Mouse (Mus musculus): ENCODE data around the gene Prtg.

The Prtg gene

DNA sequence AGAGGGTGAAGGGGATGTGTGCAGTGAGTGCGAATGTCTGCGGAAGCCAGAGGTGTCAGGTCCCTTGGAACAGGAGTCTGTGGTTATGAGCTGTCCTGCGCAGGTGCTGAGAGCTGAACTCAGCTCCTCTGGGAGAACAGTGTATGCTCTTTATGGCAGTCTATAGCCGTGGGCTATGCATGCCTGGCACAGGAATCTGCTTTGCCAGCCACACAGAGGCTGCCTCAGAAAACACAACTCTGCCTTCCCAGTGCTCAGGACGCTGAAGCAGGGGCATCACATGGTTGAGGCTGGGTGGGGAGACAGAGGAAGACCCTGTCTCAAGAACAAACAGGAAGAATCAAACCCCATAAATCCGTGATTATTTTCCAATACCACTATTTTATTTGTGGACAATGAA lies 60.8 kb downstream of the Prtg start:
- DNase-seq: no peak

DNA sequence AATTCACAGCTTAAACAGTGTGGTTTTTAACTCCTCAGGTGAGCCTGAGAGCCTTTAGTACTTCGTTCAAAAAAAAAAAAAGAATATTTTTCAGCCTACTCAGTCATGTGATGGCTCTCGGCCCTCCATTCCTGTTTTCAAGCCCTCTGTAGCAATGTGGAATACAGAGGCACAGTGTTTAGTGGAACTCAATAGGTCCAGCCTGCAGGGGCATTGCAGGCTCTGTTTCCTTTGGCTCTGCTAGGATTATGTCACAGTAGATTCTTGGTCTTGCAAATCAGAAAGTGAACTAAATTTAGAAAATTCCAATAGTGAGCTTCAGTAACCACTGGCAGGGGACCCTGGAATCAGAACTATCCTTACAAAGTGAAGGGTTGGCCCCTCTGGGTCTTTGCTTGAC lies 62.1 kb downstream of the Prtg start:
- DNase-seq: no peak

DNA sequence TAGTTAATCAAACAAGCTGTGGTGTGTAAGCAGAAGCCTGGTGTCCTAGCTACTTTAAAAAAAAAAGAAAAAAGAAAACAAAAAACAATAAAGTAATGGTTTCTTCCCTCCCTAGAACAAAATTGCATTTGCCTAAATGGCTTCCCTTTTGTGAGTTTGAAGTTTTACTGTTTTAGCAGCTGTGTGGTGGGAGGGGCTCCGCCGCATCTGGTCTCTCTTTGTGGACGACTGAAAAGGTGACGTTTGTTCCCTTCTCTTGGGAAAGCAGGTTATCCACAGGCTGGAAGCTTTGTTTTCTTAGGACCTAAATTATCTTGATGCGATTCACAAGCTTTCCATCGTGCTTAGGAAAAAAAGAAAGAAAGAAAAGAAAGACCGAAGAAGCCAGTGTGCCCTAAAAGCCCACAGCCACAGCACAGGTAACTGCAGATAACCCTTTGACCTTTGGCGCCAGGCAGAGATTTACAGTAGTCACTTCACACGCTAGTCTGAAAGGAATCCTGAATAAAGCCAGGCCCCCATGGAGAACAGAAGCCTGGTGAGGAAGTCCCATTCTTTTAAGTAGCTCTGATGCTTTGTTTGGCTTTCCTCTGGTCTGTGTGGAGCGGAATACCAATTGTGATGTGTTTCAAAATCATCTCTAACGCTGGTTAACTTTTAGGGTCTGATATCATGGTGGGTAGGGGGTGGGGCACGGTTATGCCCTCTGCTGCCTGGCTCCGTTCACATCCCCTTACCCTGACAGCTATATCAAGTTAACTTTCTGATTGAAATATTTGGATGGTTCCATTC lies 65.0 kb downstream of the Prtg start:
- no peak for DNase-seq

GRCm38 (mm10) chr9:72872298-72873130 lies 65.8 kb downstream of the Prtg start:
- no peak for DNase-seq

- no peak for DNase-seq
These were observed 69.2 kb downstream of the Prtg start for GRCm38 (mm10) chr9:72875878-72876277.

DNA sequence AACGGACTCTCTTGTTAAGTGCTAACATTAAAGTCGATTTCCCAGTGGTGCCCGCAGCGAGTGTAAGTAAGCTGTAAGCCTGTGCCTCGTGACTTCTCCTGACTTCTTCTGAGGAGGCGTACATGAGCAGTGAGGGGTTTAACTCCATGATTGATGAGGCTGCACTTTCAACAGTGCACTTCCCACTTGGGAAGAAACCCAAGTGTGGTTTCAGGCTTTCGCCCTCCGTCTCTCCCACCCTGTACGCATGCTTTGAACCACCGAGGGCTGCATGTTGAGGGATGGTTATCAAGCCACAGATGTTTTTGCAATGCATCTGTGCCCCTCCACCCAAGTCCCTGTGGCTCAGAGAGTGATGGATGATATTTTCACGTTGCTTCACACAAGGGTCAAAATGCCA lies 71.2 kb downstream of the Prtg start:
- DNase-seq: no peak

GRCm38 (mm10) chr9:72878656-72879055 lies 72.0 kb downstream of the Prtg start:
- no peak for DNase-seq

- DNase-seq: no peak
These were observed 72.9 kb downstream of the Prtg start for GRCm38 (mm10) chr9:72879601-72880000.

DNA sequence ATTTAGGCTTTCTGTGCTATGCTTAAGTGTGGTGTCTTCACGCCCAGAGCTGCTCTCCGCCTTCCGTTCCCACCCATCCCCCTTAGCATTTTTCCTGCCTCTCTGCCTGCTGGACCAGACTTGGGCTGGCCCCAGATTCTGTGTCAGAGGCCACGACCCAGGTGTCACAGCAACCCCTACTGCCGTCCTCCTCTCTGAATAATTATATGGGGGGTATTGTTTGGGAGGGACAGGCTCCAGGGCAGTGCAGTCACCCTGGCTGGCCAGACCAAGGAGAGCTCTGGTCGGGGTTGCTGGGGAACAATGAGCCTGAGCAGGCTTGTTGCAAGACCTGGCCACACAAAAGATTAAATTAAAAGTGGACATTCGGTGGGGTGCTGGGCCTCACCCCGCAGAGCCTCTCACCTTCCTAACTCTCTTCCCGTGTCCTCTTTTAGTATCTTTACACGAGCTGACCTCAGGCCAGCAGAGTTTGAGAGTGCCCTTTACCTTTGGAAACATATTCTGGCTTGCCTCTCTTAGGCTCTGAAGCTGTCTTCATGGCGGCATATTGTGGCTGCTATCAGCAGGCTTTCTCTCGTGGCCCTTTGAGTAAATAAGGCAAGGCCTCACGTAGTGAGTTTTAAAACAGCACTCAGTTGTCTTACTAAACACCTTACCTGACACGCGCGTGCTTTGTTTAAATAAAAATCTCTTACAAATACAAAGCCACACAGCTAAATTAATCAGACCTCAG lies 73.7 kb downstream of the Prtg start:
- DNase-seq: no peak

DNA sequence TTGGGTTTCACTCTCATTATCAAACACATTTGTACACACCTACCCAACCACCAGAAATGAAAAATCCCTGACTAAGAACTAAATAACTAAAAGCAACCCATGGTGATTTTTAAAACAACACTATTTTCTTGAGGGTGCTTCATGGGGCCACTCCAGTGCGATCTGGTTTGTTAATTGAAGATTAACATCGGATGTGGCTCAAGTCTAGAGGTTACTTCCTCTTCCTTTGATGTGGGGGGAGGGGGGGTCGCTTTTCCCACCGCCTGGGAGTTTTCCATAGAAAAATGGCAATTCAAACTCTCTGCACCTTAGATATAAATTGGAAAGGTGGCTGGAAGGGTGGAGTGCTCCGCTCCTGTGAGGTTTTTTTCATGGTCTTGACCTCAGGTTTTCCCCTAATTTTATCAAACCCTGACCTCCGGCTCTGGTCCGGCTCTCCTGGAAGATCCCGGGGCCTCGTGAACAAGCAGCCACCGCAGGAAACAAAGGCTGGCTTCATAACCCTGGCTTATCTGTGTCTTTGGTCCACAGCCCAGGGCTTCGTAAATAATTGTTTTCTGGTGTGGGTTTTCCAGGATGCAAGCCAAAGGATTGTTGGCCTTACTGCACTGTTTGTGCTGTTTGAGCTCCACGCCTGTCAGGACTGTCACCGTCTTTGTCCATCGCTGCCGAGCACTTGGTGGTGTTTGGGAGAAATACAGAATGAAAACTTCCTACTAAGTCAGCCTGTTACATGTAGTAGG lies 74.5 kb downstream of the Prtg start:
- peak; percentile 52 to 66 for DNase-seq

GRCm38 (mm10) chr9:72883940-72884339 lies 77.3 kb downstream of the Prtg start:
- peak; percentile 71 to 73 for DNase-seq

DNA sequence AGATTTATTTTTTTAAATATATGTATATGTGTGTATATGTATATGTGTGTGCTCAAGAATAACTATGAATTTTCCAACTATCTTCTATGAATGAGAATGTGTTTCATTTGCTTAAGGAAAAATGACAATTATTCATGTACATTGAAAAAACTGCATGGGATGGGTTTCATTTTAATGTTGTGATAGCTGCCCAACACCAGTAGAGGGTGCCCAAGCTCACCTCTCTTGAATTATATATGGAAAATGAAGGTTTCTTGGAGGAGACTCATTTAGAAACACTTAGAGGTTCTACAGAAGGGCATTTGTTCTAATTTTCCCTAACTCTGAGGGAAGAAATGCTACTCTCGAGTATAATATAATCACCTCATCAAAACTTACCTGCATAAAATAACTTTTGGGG lies 83.1 kb downstream of the Prtg start:
- DNase-seq: peak; percentile 39

DNA sequence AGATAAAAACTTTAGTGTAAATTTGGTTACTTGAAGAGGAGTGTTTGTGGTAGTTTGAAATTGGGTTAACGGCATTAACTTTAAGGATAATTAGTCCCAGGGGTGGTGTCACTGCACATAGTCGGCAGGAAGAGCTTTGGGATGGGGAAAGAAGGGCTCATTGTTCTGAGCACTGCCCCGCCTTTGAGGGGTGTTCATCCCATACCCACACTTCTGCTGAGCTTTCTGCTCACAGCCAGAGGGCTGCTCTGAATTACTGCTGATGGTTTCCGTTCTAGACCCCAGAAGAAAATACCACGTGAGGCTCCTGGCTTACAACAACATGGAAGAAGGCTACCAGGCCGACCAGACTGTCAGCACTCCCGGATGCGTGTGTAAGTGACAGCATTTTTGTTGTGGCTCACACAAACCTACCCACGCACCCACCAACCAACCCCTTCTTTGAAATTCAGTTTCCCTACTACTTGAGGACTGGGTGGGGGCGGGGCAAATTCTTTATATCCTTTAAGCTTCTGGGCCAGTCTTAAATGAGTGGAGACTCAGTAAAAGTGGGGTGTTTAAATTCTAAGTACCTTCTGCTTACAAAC lies 83.9 kb downstream of the Prtg start:
- DNase-seq: no peak

- DNase-seq: no peak
These were observed 86.1 kb downstream of the Prtg start for GRCm38 (mm10) chr9:72892761-72893160.

GRCm38 (mm10) chr9:72894796-72895352 lies 88.2 kb downstream of the Prtg start:
- DNase-seq: no peak

DNA sequence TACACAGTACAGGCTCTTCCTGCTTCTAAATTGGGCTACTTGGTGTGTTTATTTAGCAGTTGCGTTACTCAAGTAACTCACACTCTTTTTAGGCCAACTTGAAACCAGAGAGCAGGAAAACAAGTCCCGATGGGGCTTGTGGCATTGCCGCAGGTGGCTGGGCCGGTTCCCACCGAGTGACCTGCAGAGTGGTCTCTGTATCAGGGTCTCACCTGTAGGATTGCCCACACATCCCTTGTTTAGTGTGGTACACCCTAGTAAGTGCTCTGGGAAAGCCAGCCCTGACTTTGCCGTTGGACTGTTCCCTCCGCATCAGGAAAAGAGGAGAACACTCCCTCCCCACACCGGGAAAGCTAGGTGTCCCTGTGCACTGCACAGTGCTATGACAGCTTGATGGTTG lies 95.4 kb downstream of the Prtg start:
- no peak for DNase-seq

- DNase-seq: no peak
These were observed 95.9 kb downstream of the Prtg start for GRCm38 (mm10) chr9:72902611-72903010.

- DNase-seq: peak in 1 of 2 experiments; percentile 16
These were observed 100.0 kb downstream of the Prtg start for GRCm38 (mm10) chr9:72906693-72907103.

- no peak for DNase-seq
These were observed 104.7 kb downstream of the Prtg start for GRCm38 (mm10) chr9:72911381-72911780.

GRCm38 (mm10) chr9:72913551-72913950 lies 106.9 kb downstream of the Prtg start:
- DNase-seq: no peak

DNA sequence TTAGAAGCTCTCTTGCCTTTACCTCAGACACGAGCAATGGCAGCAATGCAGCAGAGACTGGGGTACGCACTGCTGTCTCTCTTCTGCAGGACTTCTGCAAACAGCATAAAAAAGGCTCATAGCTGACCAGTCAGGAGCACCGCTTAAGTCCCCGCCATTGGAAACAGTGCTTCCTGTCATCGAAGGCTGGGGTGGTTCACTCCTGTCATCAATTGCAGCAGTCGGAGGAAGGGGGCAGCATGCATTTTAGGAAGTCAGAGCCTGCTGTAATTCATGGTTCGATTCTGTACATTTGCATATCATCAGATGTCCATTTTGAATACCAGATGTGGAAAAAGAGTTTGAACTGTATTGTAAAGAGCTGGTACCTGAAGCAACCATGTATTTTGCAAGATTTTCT lies 109.1 kb downstream of the Prtg start:
- no peak for DNase-seq

- DNase-seq: no peak
These were observed 116.4 kb downstream of the Prtg start for GRCm38 (mm10) chr9:72923068-72923467.

Data from cerebellum, postnatal 14 days (tissue).